Mouse (Mus musculus) stomach, postnatal 0 days (tissue): ENCODE measurements at regions not wholly inside any gene's neighbourhood (a gene's known extent, or its start where the extent isn't known, plus 50 kb on each side); places are given as distances from the start of the nearest gene placed in this dataset.
A peak's percentile ranks its signal among the peaks of the same experiment; 100 is the strongest.

ENCODE experiments used
- ATAC-seq: fragments of 200-750 bp; cut with Nextera tagmentation; 2 replicates; pipeline ENCODE4 v1.8.0; 2017; ENCODE audit not compliant: low FRiP score, low TSS enrichment
- DNase-seq: peaks from one replicate; pipeline ENCODE4 v3.0.0-alpha.2; 2016; ENCODE audit warnings: low spot score
- H3K27ac ChIP-seq: fragments of 300-500 bp; sonication (generic); replicated peaks from 2 replicates; pipeline ENCODE4 v1.5.1; 2014; ENCODE audit warnings: mild to moderate bottlenecking, control low read depth
- H3K27me3 ChIP-seq: fragments of 300-500 bp; sonication (generic); 2 replicates; pipeline ENCODE4 v1.6.1; 2014; ENCODE audit warnings: low read length; ENCODE audit not compliant: control insufficient read depth, insufficient read depth
- H3K36me3 ChIP-seq: fragments of 300-500 bp; sonication (generic); 2 replicates; pipeline ENCODE4 v1.6.1; 2014; ENCODE audit warnings: low read length, mixed read lengths; ENCODE audit not compliant: control insufficient read depth, insufficient read depth
- H3K4me1 ChIP-seq: fragments of 300-500 bp; sonication (generic); replicated peaks from 2 replicates; pipeline ENCODE4 v1.6.1; 2014; ENCODE audit warnings: antibody characterized with exemption; ENCODE audit not compliant: control insufficient read depth, insufficient read depth
- H3K4me2 ChIP-seq: fragments of 300-500 bp; sonication (generic); replicated peaks from 2 replicates; pipeline ENCODE4 v1.6.1; 2014; ENCODE audit warnings: low read depth, mild to moderate bottlenecking, control low read depth, moderate library complexity
- H3K4me3 ChIP-seq: fragments of 300-500 bp; sonication (generic); 2 replicates; pipeline ENCODE4 v1.5.1; 2014; ENCODE audit warnings: low read depth, low read length, control low read depth
- H3K9ac ChIP-seq: fragments of 300-500 bp; sonication (generic); 2 replicates; pipeline ENCODE4 v1.6.1; 2014; ENCODE audit warnings: mild to moderate bottlenecking, low read length, control low read depth, mixed read lengths
- H3K9me3 ChIP-seq: fragments of 300-500 bp; sonication (generic); 2 replicates; pipeline ENCODE4 v1.6.1; 2016; ENCODE audit warnings: low read length; ENCODE audit not compliant: control insufficient read depth
- CTCF ChIP-seq: IDR thresholded peaks from 2 replicates; pipeline ENCODE4 v1.5.1; 2016; ENCODE audit warnings: antibody characterized with exemption, low read depth, mild to moderate bottlenecking, moderate library complexity
- EP300 ChIP-seq: optimal IDR thresholded peaks from 2 replicates; pipeline ENCODE3; 2016; ENCODE audit warnings: antibody characterized with exemption
- WGBS: fragments of 180-500 bp; shearing (Covaris S2); extraction: QIAGEN DNeasy Blood & Tissue Kit; methylation state at CpG from one replicate; pipeline ENCODE4 v1.1.7; 2014; 5-methylcytosine and 5-hydroxymethylcytosine counted together

- Histone ChIP-seq H3K9me3 (no peaks in the 10 kb centered on the region), H3K36me3 (no peaks in the 10 kb centered on the region), H3K27ac (no peak overlapping the region), H3K4me2 (no peak overlapping the region), H3K9ac (no peak overlapping the region), H3K4me1 (no peaks in the 10 kb centered on the region), H3K27me3 (no peaks in the 10 kb centered on the region), H3K4me3 (no peak overlapping the region)
- WGBS = 95% methylated on average over 4 of the region's 4 CpGs
- ATAC-seq = no peak
- TF ChIP-seq EP300 = no peak
- no peak for TF ChIP-seq CTCF
- no peak for DNase-seq
Measured at GRCm38 (mm10) chr9:23673347-23673860, 424.4 kb upstream of the Npsr1 start.

GRCm38 (mm10) chr9:23674833-23675232, 423.0 kb upstream of the Npsr1 start:
- H3K27me3 ChIP-seq = no peaks in the 10 kb centered on the region
- no peak overlapping the region for H3K9ac ChIP-seq
- ATAC-seq = no peak
- no peak overlapping the region for H3K4me2 ChIP-seq
- no peaks in the 10 kb centered on the region for H3K36me3 ChIP-seq
- DNase-seq = no peak
- WGBS = 40% methylated on average over 8 of the region's 8 CpGs
- H3K4me1 ChIP-seq = no peaks in the 10 kb centered on the region
- no peaks in the 10 kb centered on the region for H3K9me3 ChIP-seq
- H3K4me3 ChIP-seq = no peak overlapping the region
- TF ChIP-seq EP300 (no peak), CTCF (peak; percentile 54)
- no peak overlapping the region for H3K27ac ChIP-seq

GRCm38 (mm10) chr9:23689456-23689855, 408.3 kb upstream of the Npsr1 start:
- Histone ChIP-seq H3K36me3 (no peaks in the 10 kb centered on the region), H3K4me2 (no peak overlapping the region), H3K27me3 (no peaks in the 10 kb centered on the region), H3K27ac (no peak overlapping the region), H3K9me3 (no peaks in the 10 kb centered on the region), H3K4me3 (no peak overlapping the region), H3K9ac (no peak overlapping the region), H3K4me1 (no peaks in the 10 kb centered on the region)
- TF ChIP-seq EP300 = no peak
- no peak for TF ChIP-seq CTCF
- ATAC-seq (no peak), DNase-seq (no peak)

- Histone ChIP-seq H3K27me3 (no peaks in the 10 kb centered on the region), H3K9me3 (no peaks in the 10 kb centered on the region), H3K36me3 (no peaks in the 10 kb centered on the region), H3K4me1 (no peaks in the 10 kb centered on the region), H3K4me2 (no peak overlapping the region), H3K9ac (no peak overlapping the region), H3K4me3 (no peak overlapping the region), H3K27ac (no peak overlapping the region)
- DNase-seq = no peak
- TF ChIP-seq CTCF = no peak
- no peak for TF ChIP-seq EP300
- ATAC-seq = no peak
- 61% methylated on average over 8 of the region's 8 CpGs for WGBS
Measured at GRCm38 (mm10) chr9:23692768-23693441, 404.9 kb upstream of the Npsr1 start.

GRCm38 (mm10) chr9:23693442-23693829, 404.4 kb upstream of the Npsr1 start:
- Histone ChIP-seq H3K9me3 (no peaks in the 10 kb centered on the region), H3K4me3 (no peak overlapping the region), H3K4me1 (no peaks in the 10 kb centered on the region), H3K4me2 (no peak overlapping the region), H3K9ac (no peak overlapping the region), H3K36me3 (no peaks in the 10 kb centered on the region), H3K27ac (no peak overlapping the region), H3K27me3 (no peaks in the 10 kb centered on the region)
- ATAC-seq (no peak), DNase-seq (no peak)
- no peak for TF ChIP-seq EP300
- no peak for TF ChIP-seq CTCF
- WGBS = 47% methylated on average over 1 of the region's 1 CpGs

- TF ChIP-seq CTCF = no peak
- TF ChIP-seq EP300 = no peak
- no peak for ATAC-seq
- Histone ChIP-seq H3K9me3 (no peaks in the 10 kb centered on the region), H3K27me3 (no peaks in the 10 kb centered on the region), H3K4me2 (no peak overlapping the region), H3K27ac (no peak overlapping the region), H3K4me3 (no peak overlapping the region), H3K4me1 (no peaks in the 10 kb centered on the region), H3K36me3 (no peaks in the 10 kb centered on the region), H3K9ac (no peak overlapping the region)
- WGBS = 74% methylated on average over 2 of the region's 2 CpGs
- no peak for DNase-seq
Measured at GRCm38 (mm10) chr9:23694481-23694880, 403.3 kb upstream of the Npsr1 start.
